In genomic region chr13:54749864-54750411, GRCm38 (mm10) we compare ENCODE assay signal across 9 mouse cellular contexts. TPM values are rescaled to one million over a fixed set of nuclear protein-coding genes. Genes with fewer than 3 reads are reported as not detected.
DNase-seq lines count a peak whose midpoint lies in the region; ATAC-seq and TF ChIP-seq lines count a peak whose summit lies in the region.
"Had no signal": no experiment of that assay in that cellular context is flagged by ENCODE, and none has a peak within 500 bp of the region (broad histone marks: within the 10 kb centered on the region; RNA-seq: fewer than 3 reads in every experiment).

Gprin1 (minus strand) TSS chr13:54749874.

- no peaks in the 10 kb centered on the region for H3K36me3 ChIP-seq in spleen, adult 2 months (ENCODE audit: control insufficient read depth, insufficient read depth, low read length)
- peaks cover 3% of the 10 kb centered on the region; the same call in 1 of the 2 replicates for H3K36me3 ChIP-seq in neural tube, embryonic 13.5 days

- peaks cover 11% of the 10 kb centered on the region for H3K27me3 ChIP-seq in spleen, adult 2 months (ENCODE audit: control insufficient read depth, insufficient read depth, low read length)
- H3K27me3 ChIP-seq in neural tube, embryonic 13.5 days: peaks cover 23% of the 10 kb centered on the region

- H3K9ac ChIP-seq in neural tube, embryonic 13.5 days: peak within 1 kb of the TSS; percentile 90

- H3K9me3 ChIP-seq in neural tube, embryonic 13.5 days: no peaks in the 10 kb centered on the region

- peaks cover 3% of the 10 kb centered on the region; the same call in 1 of the 2 replicates for H3K4me1 ChIP-seq in spleen, adult 2 months (ENCODE audit: control insufficient read depth, insufficient read depth, insufficient read length)
- peaks cover 68% of the 10 kb centered on the region for H3K4me1 ChIP-seq in neural tube, embryonic 13.5 days (replicated peaks)

- no peak for TF ChIP-seq POLR2A in spleen, adult 2 months (IDR thresholded peaks at IDR 0.05; ENCODE audit: low read depth, low read length)

- DNase-seq in embryo, embryonic 10 days (ENCODE audit: low spot score): peak; percentile 8
- DNase-seq in embryo, embryonic 10.5 days (ENCODE audit: low spot score): no peak
- no peak for DNase-seq in spleen, adult 2 months (ENCODE audit: low read depth in 1 of 2, low spot score in 2 of 2)
- DNase-seq in spleen, adult 12 weeks (ENCODE audit: low spot score): no peak
- no peak for DNase-seq in layer of hippocampus, postnatal 36 days
- DNase-seq in yolk sac, embryonic 10.5 days (ENCODE audit: low spot score): no peak
- no peak for DNase-seq in gastrocnemius, postnatal 36 days

- peak within 1 kb of the TSS; percentile 19; the same call in 1 of the 2 replicates for H3K4me3 ChIP-seq in spleen, adult 2 months (ENCODE audit: extremely low read depth, insufficient read depth, insufficient read length)
- H3K4me3 ChIP-seq in neural tube, embryonic 13.5 days: peak within 1 kb of the TSS; percentile 61

- no peak for TF ChIP-seq CTCF in spleen, adult 2 months (IDR thresholded peaks at IDR 0.05; ENCODE audit: extremely low read depth, insufficient read depth, insufficient read length, insufficient replicate concordance)

- peak; percentile 68 for ATAC-seq in neural tube, embryonic 13.5 days (ENCODE audit: low read depth)

- H3K4me2 ChIP-seq in neural tube, embryonic 13.5 days: peak within 1 kb of the TSS; percentile 78

- intact Hi-C loops in gastrocnemius, postnatal 36 days (cut with DNase I): no loop called here

- no peak within 1 kb of the TSS for H3K27ac ChIP-seq in spleen, adult 2 months (ENCODE audit: insufficient read depth, low read length)
- H3K27ac ChIP-seq in neural tube, embryonic 13.5 days (replicated peaks): peak within 1 kb of the TSS; percentile 92

- WGBS in spleen, adult 2 months: 9% methylated on average over 27 of the region's 29 CpGs
- 2% methylated on average over 29 of the region's 29 CpGs for WGBS in neural tube, embryonic 13.5 days

RNA-seq across cellular contexts. Expression of gene Gprin1, which starts in this region (rescaled TPM):
- 0.05 and 0.06 TPM in 2 replicates for polyA plus RNA-seq in spleen, adult 2 months (2012; rRNA removed)
- 100 to 1,000 TPM; 135 to 142 TPM for total RNA-seq in layer of hippocampus, postnatal 36 days (2021)
- polyA plus RNA-seq in neural tube, embryonic 13.5 days (2015; fragmentation: Nextera tagmentation; extraction: Ambion mirVana): 12.2 and 17.5 TPM in 2 replicates
- total RNA-seq in gastrocnemius, postnatal 36 days (2021): not detected
- total RNA-seq: hematopoietic stem cell, adult 5-6 weeks had no signal

Comparison
In these comparisons a context has a peak if more than half of its experiments do, and no peak if none do; other contexts are left out.
1. RNA of gene Gprin1 (total RNA-seq): 135 to 142 TPM in layer of hippocampus, postnatal 36 days; not detected in gastrocnemius, postnatal 36 days; every median in the first group is over 100 times any median in the second.
2. RNA of gene Gprin1 (polyA plus RNA-seq): 12.2 to 17.5 TPM in neural tube, embryonic 13.5 days; 0.05 to 0.06 TPM in spleen, adult 2 months; every median in the first group is over 10 times any median in the second.